Mouse (Mus musculus) right cerebral cortex, postnatal 25 days (tissue): Measurements from ENCODE around the gene Htr5b.

ENCODE experiments used
- DNase-seq: peaks from one replicate; pipeline ENCODE4 v3.0.0; 2022

The Htr5b gene

DNA sequence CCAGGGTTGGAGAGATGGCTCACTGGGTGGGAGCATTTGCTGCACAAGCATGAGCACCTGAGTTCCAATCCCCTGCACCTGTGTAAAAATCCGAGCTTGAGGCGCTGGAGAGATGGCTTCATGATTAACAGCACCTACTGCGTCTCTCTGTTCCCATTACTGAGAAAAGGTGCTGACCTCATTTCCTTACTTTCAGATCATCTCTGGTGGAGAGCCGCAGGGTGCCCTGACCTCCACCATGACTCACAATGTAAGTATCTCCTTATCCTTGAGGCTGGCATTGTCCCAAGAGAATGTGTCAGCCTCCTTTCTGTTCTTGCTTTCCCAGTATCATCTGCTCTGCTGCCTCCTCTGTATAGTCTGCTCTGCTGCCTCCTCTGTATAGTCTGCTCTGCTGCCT lies 45.2 kb downstream of the Htr5b start:
- no peak for DNase-seq

- no peak for DNase-seq
These were observed 48.9 kb downstream of the Htr5b start for GRCm38 (mm10) chr1:121479403-121479802.

DNA sequence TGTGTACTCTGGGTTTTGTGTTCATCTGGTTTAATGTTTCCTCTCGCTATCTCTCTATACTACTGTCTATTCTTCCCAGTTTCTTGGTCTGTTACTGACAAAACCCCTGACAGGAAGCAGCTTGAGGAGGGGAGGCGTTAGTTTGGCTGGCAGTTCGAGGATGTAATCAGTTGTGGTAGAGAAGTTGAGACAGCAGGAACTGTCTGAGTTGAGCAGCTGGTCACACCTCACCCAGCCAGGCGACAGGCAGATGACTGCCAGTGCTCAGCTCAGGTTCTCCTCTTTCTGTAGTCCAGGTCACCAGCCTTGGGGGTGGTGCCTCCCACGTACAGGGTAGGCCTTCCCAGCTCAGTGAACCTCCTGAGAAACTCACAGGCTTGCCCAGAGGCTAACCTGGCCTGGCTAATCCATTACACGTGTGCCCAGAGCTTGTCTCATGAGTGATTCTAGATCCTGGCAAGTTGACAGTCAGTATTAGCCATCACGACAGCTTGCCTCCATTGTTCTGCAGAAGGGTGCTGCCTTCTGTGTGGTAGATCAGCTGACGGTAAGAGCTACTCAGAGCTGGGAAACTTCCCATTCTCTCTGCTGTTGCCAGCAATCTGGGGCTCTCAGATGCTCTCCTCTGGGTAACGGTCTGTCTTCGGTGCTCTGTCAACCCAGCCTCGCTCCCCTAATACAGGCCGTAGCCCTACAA lies 49.8 kb downstream of the Htr5b start:
- DNase-seq, result peak; percentile 49

DNA sequence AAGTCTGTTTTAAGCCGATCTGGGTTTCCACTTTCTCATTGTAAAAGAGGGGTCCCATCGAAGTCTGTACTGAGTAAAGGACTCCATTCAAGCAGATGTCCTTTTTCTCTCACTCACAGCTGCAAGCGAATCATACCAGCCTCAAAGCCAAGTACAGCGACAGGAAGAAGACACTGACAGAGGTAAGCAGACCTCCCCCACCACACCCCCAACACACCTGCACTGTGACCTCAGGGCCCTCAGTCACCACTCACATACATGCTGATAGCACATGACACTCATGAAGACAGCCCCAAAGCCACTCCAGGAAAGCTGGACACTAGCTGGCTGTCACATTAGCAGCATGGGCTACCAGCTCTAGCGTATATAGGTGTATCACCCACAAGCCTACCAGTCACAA lies 50.5 kb downstream of the Htr5b start:
- no peak for DNase-seq

DNA sequence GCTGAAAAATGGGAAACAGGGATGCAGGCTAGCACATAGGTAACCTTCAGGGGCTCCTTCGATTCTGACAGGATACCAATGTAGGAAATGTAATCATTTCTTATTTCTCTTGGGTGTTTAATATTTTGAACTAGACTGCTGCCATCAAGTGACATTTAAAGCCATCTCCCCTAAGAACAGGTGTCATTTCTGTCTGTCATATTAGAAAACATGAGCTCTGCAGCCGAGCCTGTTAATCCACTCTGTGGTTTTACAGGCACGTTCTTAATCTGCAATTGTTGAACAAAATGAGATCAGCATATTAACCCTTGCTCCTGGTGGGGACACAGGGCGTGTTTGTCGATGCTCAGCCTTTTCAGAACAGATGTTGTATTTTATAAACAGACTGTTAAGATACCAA lies 56.8 kb downstream of the Htr5b start:
- DNase-seq, result no peak

GRCm38 (mm10) chr1:121468271-121468670 lies 60.0 kb downstream of the Htr5b start:
- DNase-seq, result no peak

DNA sequence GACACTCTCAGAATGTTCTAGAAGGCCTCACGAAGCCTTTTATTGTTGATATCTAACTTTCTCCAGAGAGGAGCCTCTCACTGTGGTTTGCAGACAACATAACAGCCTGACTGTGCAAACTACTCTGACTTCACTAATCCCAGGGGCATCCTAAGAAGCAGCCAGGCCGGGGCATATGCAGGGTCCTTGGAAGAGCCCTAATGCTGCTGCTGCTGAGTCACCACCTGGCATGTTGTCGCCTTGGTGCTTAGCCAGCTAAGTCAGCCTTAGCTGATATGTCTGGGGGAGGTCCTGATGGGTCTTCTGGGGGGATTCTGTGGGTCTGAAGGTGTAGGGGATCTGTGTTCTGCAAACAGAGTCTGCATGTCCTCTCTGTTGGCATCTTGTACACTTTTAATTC lies 62.0 kb downstream of the Htr5b start:
- DNase-seq, result no peak

DNA sequence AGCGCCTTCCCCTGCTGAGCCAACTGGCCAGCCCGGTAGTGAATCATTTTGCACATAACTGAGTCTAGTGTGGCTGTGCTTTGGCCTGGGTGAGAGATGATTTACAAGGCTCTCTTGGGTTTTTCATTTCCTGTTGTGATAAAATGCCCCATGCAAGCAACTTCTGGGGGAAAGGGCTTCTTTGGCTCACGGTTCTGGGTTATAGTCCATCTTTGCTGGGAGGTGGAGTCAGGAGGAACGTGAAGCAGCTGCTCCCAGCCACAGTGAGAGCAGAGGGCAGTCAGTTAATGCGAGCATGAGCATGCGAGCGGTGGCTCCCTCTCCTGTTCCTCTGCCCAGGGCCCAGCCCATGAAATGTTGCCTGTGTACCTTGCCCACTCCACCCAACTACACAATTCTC lies 64.5 kb downstream of the Htr5b start:
- DNase-seq, result no peak

GRCm38 (mm10) chr1:121462643-121463042 lies 65.6 kb downstream of the Htr5b start:
- DNase-seq, result no peak

DNA sequence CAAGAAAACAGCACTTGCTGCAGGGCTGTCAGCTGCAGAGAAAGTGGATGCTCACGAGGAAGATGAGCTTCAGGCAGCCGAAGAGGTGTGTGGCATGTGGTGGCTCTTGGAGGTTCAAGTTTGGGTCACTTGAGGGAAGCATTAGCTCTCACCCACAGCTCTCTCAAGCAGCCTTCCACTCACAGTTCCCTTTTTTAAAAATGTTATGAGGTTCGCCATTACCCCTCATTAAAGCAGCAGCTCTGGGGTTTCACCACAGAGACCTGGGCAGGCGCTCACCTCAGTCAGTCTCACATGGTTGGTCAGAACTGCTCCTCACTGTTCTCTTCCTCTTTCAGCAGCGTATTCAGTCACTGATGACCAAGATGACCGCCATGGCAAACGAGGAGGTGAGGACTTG lies 66.4 kb downstream of the Htr5b start:
- DNase-seq, result no peak

DNA sequence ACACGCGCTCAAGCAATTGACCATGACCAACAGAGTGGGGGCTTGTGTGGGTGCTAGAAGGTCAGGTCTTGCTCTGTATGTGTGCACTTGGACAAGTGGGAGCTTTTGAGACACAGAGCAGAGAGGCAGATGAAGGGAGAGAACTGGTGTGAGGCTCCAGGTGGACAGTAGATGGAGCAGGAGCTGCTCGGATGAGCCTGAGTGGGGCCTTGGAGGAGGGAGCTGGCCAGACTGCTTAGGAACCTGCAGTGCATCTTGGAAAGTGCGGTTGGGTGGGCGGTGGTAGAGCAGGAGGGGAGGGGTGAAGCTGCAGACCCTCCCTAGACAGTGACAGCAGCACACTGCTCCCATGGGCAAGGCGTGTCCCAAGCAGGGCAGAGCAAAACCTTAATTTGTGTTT lies 68.2 kb downstream of the Htr5b start:
- peak; percentile 24 for DNase-seq
